Mouse (Mus musculus): ENCODE measurements around the gene Olfr821.
"Not testable (repeated sequence)": the region's sequence is repeated elsewhere in the genome, so short reads cannot be mapped to it uniquely, and the experiment has no call there.

The Olfr821 gene

GRCm38 (mm10) chr10:130030048-130030447 lies at the start of gene Olfr821:
Gene Olfr821, plus strand, starts transcription at chr10:130030348.
- no peak for DNase-seq (ENCODE audit: low spot score in 2 of 2)

GRCm38 (mm10) chr10:129981867-129982266 lies 48.3 kb upstream of the Olfr821 start:
- DNase-seq (ENCODE audit: low spot score in 2 of 2), result not testable (repeated sequence)

- not testable (repeated sequence) for DNase-seq (ENCODE audit: low spot score in 2 of 2)
These were observed 45.2 kb upstream of the Olfr821 start, which contains the start of gene Gm10310 for GRCm38 (mm10) chr10:129984962-129985361. Gene Gm10310, minus strand, starts transcription at chr10:129985062.

GRCm38 (mm10) chr10:130004104-130004503 lies 26.0 kb upstream of the Olfr821 start:
- DNase-seq (ENCODE audit: low spot score in 2 of 2), result not testable (repeated sequence)

- DNase-seq (ENCODE audit: low spot score in 2 of 2), result not testable (repeated sequence)
These were observed 24.8 kb upstream of the Olfr821 start for GRCm38 (mm10) chr10:130005366-130005765.

GRCm38 (mm10) chr10:130012321-130012720 lies 17.8 kb upstream of the Olfr821 start, which contains the start of gene Olfr820:
Gene Olfr820, plus strand, starts transcription at chr10:130012621.
- no peak for DNase-seq (ENCODE audit: low spot score in 2 of 2)

- DNase-seq (ENCODE audit: low spot score in 2 of 2), result no peak
These were observed 6.9 kb downstream of the Olfr821 start for GRCm38 (mm10) chr10:130037096-130037495.

- DNase-seq (ENCODE audit: low spot score in 2 of 2), result no peak
These were observed 40.8 kb downstream of the Olfr821 start, which contains the start of gene Olfr822 for GRCm38 (mm10) chr10:130070910-130071309. Gene Olfr822, plus strand, starts transcription at chr10:130071210.

Measured in cerebellum, postnatal 4 days (tissue).